Mouse (Mus musculus) intestine, postnatal 0 days (tissue): ENCODE data around the gene Ugt1a6a. TPM values are rescaled to one million over a fixed set of nuclear protein-coding genes. Genes with fewer than 3 reads are reported as not detected.
A peak's percentile ranks its signal among the peaks of the same experiment; 100 is the strongest.

Experiments
- ATAC-seq: fragments of 200-750 bp; cut with Nextera tagmentation; 2 replicates; pipeline ENCODE4 v1.8.0; 2017; ENCODE audit warnings: mild to moderate bottlenecking, moderate TSS enrichment, moderate library complexity
- H3K27ac ChIP-seq: fragments of 300-500 bp; sonication (generic); 2 replicates; pipeline ENCODE4 v1.5.1; 2014; ENCODE audit warnings: mild to moderate bottlenecking, low read depth, low read length, moderate library complexity
- H3K27me3 ChIP-seq: fragments of 300-500 bp; sonication (generic); replicated peaks from 2 replicates; pipeline ENCODE4 v1.6.1; 2014; ENCODE audit warnings: low read length, mixed read lengths; ENCODE audit not compliant: control insufficient read depth, insufficient read depth
- H3K36me3 ChIP-seq: fragments of 300-500 bp; sonication (generic); 2 replicates; pipeline ENCODE4 v1.6.1; 2014; ENCODE audit warnings: mild to moderate bottlenecking, moderate library complexity; ENCODE audit not compliant: control insufficient read depth, insufficient read depth
- H3K4me1 ChIP-seq: fragments of 300-500 bp; sonication (generic); replicated peaks from 2 replicates; pipeline ENCODE4 v1.6.1; 2014; ENCODE audit warnings: antibody characterized with exemption, low read length, mixed read lengths; ENCODE audit not compliant: control insufficient read depth, insufficient read depth
- H3K4me2 ChIP-seq: fragments of 300-500 bp; sonication (generic); replicated peaks from 2 replicates; pipeline ENCODE4 v1.6.1; 2014; ENCODE audit warnings: low read depth, mild to moderate bottlenecking, moderate library complexity
- H3K4me3 ChIP-seq: fragments of 300-500 bp; sonication (generic); 2 replicates; pipeline ENCODE4 v1.5.1; 2014; ENCODE audit warnings: low read depth, low read length
- H3K9ac ChIP-seq: fragments of 300-500 bp; sonication (generic); 2 replicates; pipeline ENCODE4 v1.6.1; 2014; ENCODE audit warnings: mild to moderate bottlenecking, low read depth, low read length
- H3K9me3 ChIP-seq: fragments of 300-500 bp; sonication (generic); 2 replicates; pipeline ENCODE4 v1.6.1; 2016; ENCODE audit warnings: mixed run types; ENCODE audit not compliant: control insufficient read depth
- CTCF ChIP-seq: sonication (generic); IDR thresholded peaks from 2 replicates; pipeline ENCODE4 v1.5.1; 2016; ENCODE audit warnings: low read depth, mild to moderate bottlenecking, control low read depth, antibody characterized with exemption, moderate library complexity
- WGBS: fragments of 180-500 bp; shearing (Covaris S2); extraction: QIAGEN DNeasy Blood & Tissue Kit; methylation state at CpG from one replicate; pipeline ENCODE4 v1.1.7; 2014; 5-methylcytosine and 5-hydroxymethylcytosine counted together
- polyA plus RNA-seq: library from polyadenylated mRNA; unstranded; fragments of >200 nt; fragmentation: Nextera tagmentation; extraction: Ambion mirVana; gene quantifications from 2 replicates; pipeline ENCODE4 v1.2.1, GENCODE M21; 2015

Gene Ugt1a6a
- polyA plus RNA-seq, 1 experiment from 2014 or later = 5.7 TPM

DNA sequence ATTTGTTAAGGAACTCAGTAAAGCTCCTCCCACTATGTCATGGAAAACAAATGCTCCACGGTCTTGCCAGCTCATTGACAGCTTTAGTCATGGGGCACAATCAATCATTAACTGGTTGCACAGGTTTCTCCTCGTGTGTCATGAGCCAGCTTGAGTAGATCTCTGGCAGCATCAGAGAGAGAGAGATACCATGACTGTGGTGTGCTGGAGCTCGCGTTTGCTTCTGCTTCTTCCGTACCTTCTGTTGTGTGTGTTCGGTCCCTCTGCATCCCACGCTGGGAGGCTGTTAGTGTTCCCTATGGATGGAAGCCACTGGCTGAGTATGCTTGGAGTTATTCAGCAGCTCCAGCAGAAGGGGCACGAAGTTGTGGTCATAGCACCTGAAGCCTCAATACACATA, 77.2 kb downstream of the Ugt1a6a start, which contains the start of gene Ugt1a1:
Ugt1a1 (plus strand) TSS at position 148 of the 400 bp plus-strand sequence.
- H3K36me3 ChIP-seq = no peaks in the 10 kb centered on the region
- H3K4me2 ChIP-seq = peak within 1 kb of the TSS; percentile 0
- WGBS = 60% methylated on average over 8 of the region's 8 CpGs
- H3K4me1 ChIP-seq = peaks cover 4% of the 10 kb centered on the region; the same call in 1 of the 2 replicates
- H3K27me3 ChIP-seq = no peaks in the 10 kb centered on the region
- peaks cover 43% of the 10 kb centered on the region for H3K9me3 ChIP-seq
- no peak within 1 kb of the TSS for H3K9ac ChIP-seq
- TF ChIP-seq CTCF = no peak
- peak; percentile 63 for ATAC-seq
- H3K27ac ChIP-seq = peak within 1 kb of the TSS; percentile 3; the same call in 1 of the 2 replicates
- no peak within 1 kb of the TSS for H3K4me3 ChIP-seq

DNA sequence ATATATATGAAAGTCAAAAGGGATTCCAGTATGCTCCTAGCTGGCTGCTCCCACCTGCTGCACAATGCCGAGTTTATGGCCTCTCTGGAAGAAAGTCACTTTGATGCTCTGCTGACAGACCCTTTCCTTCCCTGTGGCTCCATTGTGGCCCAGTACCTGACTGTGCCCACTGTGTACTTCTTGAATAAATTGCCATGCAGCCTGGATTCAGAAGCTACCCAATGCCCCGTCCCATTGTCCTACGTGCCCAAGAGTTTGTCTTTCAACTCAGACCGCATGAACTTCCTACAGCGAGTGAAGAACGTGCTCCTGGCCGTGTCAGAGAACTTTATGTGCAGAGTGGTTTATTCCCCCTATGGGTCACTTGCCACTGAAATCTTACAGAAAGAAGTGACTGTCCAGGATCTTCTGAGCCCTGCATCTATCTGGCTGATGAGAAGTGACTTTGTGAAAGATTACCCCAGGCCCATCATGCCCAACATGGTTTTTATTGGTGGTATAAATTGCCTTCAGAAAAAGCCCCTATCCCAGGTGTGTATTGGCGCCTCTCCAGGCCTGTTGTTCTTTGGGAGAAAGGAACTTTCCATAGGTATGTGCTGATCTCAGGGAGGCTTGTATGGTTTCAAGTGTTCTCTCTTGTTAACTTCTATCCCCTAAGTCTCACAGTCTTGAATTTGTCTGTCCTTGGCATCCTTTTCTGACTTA, 77.9 kb downstream of the Ugt1a6a start:
- peak overlapping the region; percentile 0 for H3K4me2 ChIP-seq
- no peak for TF ChIP-seq CTCF
- H3K4me1 ChIP-seq = 0 out of 2 replicates have a peak, but pooled peaks cover 2% of the 10 kb centered on the region
- 57% methylated on average over 8 of the region's 8 CpGs for WGBS
- no peaks in the 10 kb centered on the region for H3K36me3 ChIP-seq
- H3K9ac ChIP-seq = no peak overlapping the region
- H3K9me3 ChIP-seq = peaks cover 49% of the 10 kb centered on the region
- no peak overlapping the region for H3K27ac ChIP-seq
- H3K4me3 ChIP-seq = no peak overlapping the region
- peak; percentile 1; the same call in 1 of the 2 replicates for ATAC-seq
- H3K27me3 ChIP-seq = no peaks in the 10 kb centered on the region

DNA sequence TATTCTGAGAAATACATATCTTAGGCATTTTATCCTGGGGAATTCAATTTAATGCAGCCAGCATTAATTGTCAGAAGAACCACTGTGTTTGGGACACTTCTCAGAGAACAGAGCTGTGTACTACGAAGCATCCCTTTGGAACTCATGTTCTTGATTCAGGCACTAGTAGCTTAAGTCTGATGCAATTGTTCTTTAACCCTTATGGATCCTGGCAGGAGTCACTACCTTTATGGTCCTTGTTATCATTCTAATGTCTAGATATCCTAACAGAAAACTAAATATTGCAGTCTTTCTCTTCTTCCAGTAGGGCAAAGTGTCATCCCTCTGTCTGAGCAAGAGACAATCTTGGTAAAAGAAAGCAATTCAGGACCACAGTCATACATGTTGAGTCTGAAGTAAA, 78.5 kb downstream of the Ugt1a6a start:
- H3K36me3 ChIP-seq = no peaks in the 10 kb centered on the region
- no peaks in the 10 kb centered on the region for H3K4me1 ChIP-seq
- no peak for ATAC-seq
- WGBS = 71% methylated on average over 1 of the region's 1 CpGs
- no peak overlapping the region for H3K9ac ChIP-seq
- TF ChIP-seq CTCF = no peak
- H3K4me2 ChIP-seq = peak overlapping the region; percentile 9; the same call in 1 of the 2 replicates
- no peak overlapping the region for H3K27ac ChIP-seq
- no peaks in the 10 kb centered on the region for H3K27me3 ChIP-seq
- peaks cover 52% of the 10 kb centered on the region for H3K9me3 ChIP-seq
- H3K4me3 ChIP-seq = no peak overlapping the region

DNA sequence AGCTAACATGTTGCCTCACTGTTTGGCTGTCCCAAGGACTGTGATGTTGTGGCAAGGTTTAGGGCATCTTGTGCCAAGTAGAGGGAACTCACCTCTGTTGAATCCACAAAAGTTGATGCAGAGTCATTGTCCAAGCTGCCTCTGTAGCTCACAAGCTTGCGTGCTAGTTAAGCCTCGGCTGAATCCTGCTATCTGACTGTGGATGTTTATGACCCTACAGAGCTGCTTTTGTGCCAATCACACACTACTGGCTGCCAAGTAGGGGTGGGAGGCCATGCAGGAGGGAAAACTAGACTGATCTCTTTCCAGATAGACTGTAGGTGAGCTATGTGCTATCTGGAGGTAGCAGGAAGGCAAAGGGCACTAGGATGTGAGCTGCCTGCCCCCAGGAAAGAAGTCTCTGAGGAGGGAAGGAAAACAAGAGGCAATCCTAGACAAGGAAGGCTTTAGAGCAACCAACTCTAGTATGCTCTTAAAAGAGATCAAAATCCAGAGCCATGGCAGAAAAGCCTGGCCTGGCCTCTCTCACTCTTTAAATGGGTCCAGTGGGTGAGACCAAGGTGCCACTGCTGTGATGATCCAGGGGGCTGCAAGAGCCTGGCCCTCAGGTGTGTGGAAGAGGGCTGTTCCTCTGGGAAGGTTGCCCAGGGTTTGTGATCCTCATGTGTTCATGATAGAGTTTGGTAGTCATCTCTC, 79.3 kb downstream of the Ugt1a6a start:
- ATAC-seq = peak; percentile 76
- Histone ChIP-seq H3K27me3 (no peaks in the 10 kb centered on the region), H3K27ac (peak overlapping the region; percentile 15), H3K9me3 (peaks cover 52% of the 10 kb centered on the region), H3K4me1 (no peaks in the 10 kb centered on the region), H3K9ac (no peak overlapping the region), H3K4me2 (peak overlapping the region; percentile 9), H3K4me3 (0 out of 2 replicates have a peak overlapping the region, but pooled peaks have one; percentile 0), H3K36me3 (no peaks in the 10 kb centered on the region)
- WGBS = 70% methylated on average over 2 of the region's 2 CpGs
- no peak for TF ChIP-seq CTCF

DNA sequence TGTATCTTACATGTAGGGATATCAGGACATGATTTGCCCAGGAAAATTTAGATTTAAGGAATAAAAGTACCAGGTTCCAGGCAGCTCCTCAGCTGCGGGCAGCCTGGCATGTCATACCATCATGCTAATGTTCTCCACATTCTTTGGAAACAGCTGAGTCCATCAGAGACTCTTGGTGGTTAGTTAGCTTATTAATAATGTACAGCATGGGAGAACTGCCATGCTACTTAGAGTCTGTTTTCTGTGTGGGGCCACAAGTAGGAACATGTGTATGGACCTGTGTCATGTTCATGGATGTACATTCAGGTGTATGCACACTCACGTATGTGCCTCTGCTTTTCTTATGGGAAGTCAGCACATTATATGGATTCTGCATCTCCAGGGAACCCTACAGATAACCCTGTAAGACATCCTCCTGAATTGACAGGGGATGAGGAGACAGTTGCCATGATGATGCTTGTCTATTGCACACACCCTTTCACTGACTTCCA, 79.9 kb downstream of the Ugt1a6a start:
- Histone ChIP-seq H3K36me3 (no peaks in the 10 kb centered on the region), H3K9ac (no peak overlapping the region), H3K27ac (no peak overlapping the region), H3K9me3 (peaks cover 52% of the 10 kb centered on the region), H3K4me3 (no peak overlapping the region), H3K27me3 (no peaks in the 10 kb centered on the region), H3K4me2 (peak overlapping the region; percentile 9), H3K4me1 (no peaks in the 10 kb centered on the region)
- no peak for TF ChIP-seq CTCF
- no peak for ATAC-seq
- 80% methylated on average over 2 of the region's 2 CpGs for WGBS

DNA sequence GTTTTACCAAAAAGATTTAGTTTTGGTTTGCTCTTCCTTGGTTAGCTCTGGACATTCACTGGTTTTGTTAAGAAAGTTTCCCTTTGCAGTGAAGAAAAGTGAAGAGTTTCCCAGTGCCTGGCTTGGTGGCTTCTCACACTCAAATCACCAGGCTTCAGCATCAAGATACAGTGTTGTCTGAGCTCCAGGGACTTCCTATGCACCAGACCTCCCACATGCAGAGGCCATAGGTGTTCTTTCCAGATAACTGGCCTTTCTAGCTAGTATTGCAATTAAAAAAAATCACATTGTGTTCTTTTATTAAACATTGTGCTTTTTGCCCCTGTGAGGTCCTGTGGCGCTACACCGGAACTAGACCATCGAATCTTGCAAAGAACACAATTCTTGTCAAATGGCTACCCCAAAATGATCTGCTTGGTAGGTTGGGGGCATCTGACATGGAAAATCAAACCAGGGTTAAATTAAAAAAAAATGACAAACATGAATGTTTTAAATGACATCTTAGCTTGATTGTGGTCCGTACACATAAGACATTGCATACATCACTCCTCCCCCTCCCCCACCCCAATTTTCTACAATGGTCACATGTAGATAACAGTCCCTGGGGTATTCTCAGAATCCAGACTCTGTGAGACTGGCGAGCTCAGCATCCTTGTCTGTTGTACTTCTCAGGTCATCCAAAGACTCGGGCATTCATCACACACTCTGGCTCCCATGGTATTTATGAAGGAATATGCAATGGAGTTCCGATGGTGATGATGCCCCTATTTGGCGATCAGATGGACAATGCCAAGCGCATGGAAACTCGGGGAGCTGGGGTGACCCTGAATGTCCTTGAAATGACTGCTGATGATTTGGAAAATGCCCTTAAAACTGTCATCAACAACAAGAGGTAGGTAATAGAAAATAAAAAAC, 81.1 kb downstream of the Ugt1a6a start:
- Histone ChIP-seq H3K4me2 (no peak overlapping the region), H3K36me3 (no peaks in the 10 kb centered on the region), H3K4me3 (no peak overlapping the region), H3K9me3 (peaks cover 52% of the 10 kb centered on the region), H3K27ac (no peak overlapping the region), H3K4me1 (no peaks in the 10 kb centered on the region), H3K27me3 (no peaks in the 10 kb centered on the region), H3K9ac (no peak overlapping the region)
- 70% methylated on average over 10 of the region's 10 CpGs for WGBS
- ATAC-seq = no peak
- TF ChIP-seq CTCF = no peak
